Mouse (Mus musculus) myocyte (in vitro differentiated cells): Measurements from ENCODE around the gene Ttc7.

ENCODE experiments used
- POLR2A ChIP-seq: IDR thresholded peaks from one replicate; pipeline ENCODE4 v1.6.1; 2011; ENCODE audit warnings: low read depth, mild to moderate bottlenecking, control low read depth, moderate library complexity; ENCODE audit not compliant: insufficient read length
- POLR2AphosphoS2 ChIP-seq: IDR thresholded peaks from one replicate; pipeline ENCODE4 v1.6.1; 2011; ENCODE audit warnings: low read depth, control low read depth; ENCODE audit not compliant: insufficient read length

DNA sequence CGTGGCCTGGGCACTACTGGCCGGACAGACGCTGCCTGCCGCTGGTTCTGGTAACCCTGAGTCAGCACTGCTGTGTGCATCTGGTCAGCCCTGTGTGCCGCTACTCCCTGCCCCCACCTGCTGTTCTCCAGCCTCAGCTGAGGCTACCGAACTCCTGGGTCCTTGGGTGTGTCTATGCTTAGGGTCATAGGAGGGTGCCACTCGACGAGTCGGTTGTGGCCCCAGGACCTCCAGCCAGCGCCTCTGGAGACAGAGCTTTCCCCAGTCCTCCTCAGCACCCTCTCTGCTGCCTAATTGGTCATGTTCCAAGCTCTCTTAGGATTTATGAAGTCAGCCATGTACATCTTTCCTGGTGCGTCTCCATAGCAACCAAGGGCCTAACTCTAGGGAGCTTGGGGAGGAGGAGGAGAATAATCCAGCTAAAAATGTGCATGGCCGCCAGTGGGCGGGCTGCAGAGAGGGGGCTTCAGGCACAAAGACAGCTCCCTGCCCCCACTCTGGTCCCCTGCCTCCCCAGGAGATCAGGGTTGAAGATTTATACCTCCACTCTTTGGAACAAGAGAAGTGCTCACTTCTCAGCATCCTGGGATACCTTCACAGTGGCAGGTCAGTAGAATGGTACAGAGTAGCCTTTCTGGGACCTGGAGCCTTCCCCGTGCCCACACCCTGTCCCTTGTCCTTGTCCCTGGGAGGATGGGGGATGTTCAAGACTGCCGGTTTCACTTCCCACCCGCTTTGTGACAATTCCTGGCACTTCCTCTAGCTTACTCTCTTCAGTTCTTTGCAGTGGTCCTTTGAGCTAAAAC lies 95.9 kb downstream of the Ttc7 start:
- TF ChIP-seq POLR2AphosphoS2 = no peak
- TF ChIP-seq POLR2A = no peak
